22 mouse cellular contexts compared by ENCODE assay signal in the genomic region with DNA sequence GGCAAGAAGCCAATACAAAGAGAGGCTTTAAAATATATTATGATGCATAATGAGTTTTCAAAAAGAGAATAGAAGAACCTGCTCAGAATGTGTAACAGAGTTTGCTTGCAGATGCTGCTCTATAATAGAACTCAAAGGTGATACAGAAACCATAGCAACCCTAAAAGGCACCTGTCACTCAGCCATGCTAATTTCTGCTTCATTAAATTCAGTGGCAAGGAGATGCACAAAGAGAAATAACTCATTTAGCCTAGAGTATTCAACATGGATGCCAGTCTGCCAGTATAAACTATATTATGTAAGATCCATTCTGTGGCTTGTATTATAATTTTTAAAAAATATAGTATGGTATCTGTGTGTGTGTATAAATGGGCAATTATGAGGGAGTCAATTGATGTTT.
A peak's percentile ranks its signal among the peaks of the same experiment; 100 is the strongest.
DNase-seq lines count a peak whose midpoint lies in the region; ATAC-seq lines count a peak whose summit lies in the region.
"Had no signal": no experiment of that assay in that cellular context is flagged by ENCODE, and none has a peak within 500 bp of the region (broad histone marks: within the 10 kb centered on the region; RNA-seq: fewer than 3 reads in every experiment).

No protein-coding gene starts in this region.

- no peak overlapping the region for H3K4me2 ChIP-seq in forebrain, embryonic 13.5 days
- H3K4me2 ChIP-seq in midbrain, embryonic 12.5 days (replicated peaks): no peak overlapping the region
- H3K4me2 ChIP-seq in midbrain, embryonic 11.5 days: no peak overlapping the region
- no peak overlapping the region for H3K4me2 ChIP-seq in midbrain, embryonic 14.5 days (ENCODE audit: low read length)
- H3K4me2 ChIP-seq: embryonic facial prominence, embryonic 13.5 days; heart, embryonic 11.5 days; heart, embryonic 15.5 days; hindbrain, embryonic 14.5 days had no signal

- H3K36me3 ChIP-seq in forebrain, embryonic 13.5 days (ENCODE audit: poor library complexity, severe bottlenecking): no peaks in the 10 kb centered on the region
- H3K36me3 ChIP-seq in forebrain, embryonic 10.5 days (replicated peaks): no peaks in the 10 kb centered on the region
- H3K36me3 ChIP-seq in midbrain, embryonic 12.5 days: no peaks in the 10 kb centered on the region
- no peaks in the 10 kb centered on the region for H3K36me3 ChIP-seq in midbrain, embryonic 11.5 days (ENCODE audit: control insufficient read depth, insufficient read depth, low read length)
- H3K36me3 ChIP-seq in midbrain, embryonic 14.5 days (ENCODE audit: control insufficient read depth, insufficient read depth, low read length): no peaks in the 10 kb centered on the region
- H3K36me3 ChIP-seq: embryonic facial prominence, embryonic 13.5 days; G1E; heart, embryonic 15.5 days had no signal

- H3K4me1 ChIP-seq in forebrain, embryonic 13.5 days: peaks cover 4% of the 10 kb centered on the region; the same call in 1 of the 2 replicates
- no peaks in the 10 kb centered on the region for H3K4me1 ChIP-seq in forebrain, embryonic 10.5 days
- H3K4me1 ChIP-seq in midbrain, embryonic 12.5 days: no peaks in the 10 kb centered on the region
- H3K4me1 ChIP-seq in midbrain, embryonic 11.5 days (ENCODE audit: control insufficient read depth, insufficient read depth, low read length): no peaks in the 10 kb centered on the region
- H3K4me1 ChIP-seq in midbrain, embryonic 14.5 days (ENCODE audit: control insufficient read depth, insufficient read depth, low read length): no peaks in the 10 kb centered on the region
- H3K4me1 ChIP-seq: embryonic facial prominence, embryonic 13.5 days; heart, embryonic 15.5 days had no signal

- ATAC-seq in forebrain, embryonic 13.5 days: peak; percentile 68; the same call in 1 of the 2 replicates
- ATAC-seq in midbrain, embryonic 12.5 days (ENCODE audit: low FRiP score, low read depth): 0 out of 2 replicates have a peak, but pooled peaks have one; percentile 9
- no peak for ATAC-seq in midbrain, embryonic 11.5 days (ENCODE audit: low FRiP score)
- no peak for ATAC-seq in midbrain, embryonic 14.5 days (ENCODE audit: low FRiP score, low TSS enrichment)
- ATAC-seq: CD4-positive, CD25-positive, alpha-beta regulatory T cell, adult 4 months had no signal

- H3K27ac ChIP-seq in forebrain, embryonic 13.5 days: no peak overlapping the region
- no peak overlapping the region for H3K27ac ChIP-seq in forebrain, embryonic 10.5 days
- no peak overlapping the region for H3K27ac ChIP-seq in midbrain, embryonic 12.5 days (replicated peaks)
- no peak overlapping the region for H3K27ac ChIP-seq in midbrain, embryonic 11.5 days (ENCODE audit: low read depth, low read length)
- H3K27ac ChIP-seq in midbrain, embryonic 14.5 days (replicated peaks; ENCODE audit: low read depth, low read length): no peak overlapping the region
- H3K27ac ChIP-seq: embryonic facial prominence, embryonic 13.5 days; heart, adult 2 months; heart, embryonic 15.5 days; hindbrain, embryonic 14.5 days had no signal

- no peak overlapping the region for H3K9ac ChIP-seq in forebrain, embryonic 13.5 days
- no peak overlapping the region for H3K9ac ChIP-seq in midbrain, embryonic 12.5 days (replicated peaks)
- no peak overlapping the region for H3K9ac ChIP-seq in midbrain, embryonic 11.5 days (ENCODE audit: low read length)
- H3K9ac ChIP-seq in midbrain, embryonic 14.5 days (replicated peaks; ENCODE audit: low read length): no peak overlapping the region
- H3K9ac ChIP-seq: embryonic facial prominence, embryonic 13.5 days; heart, embryonic 15.5 days; hindbrain, embryonic 14.5 days had no signal

- DNase-seq in forebrain, embryonic 10.5 days (ENCODE audit: extremely low spot score, low spot score): no peak
- no peak for DNase-seq in midbrain, embryonic 11.5 days (ENCODE audit: low spot score, missing footprints)
- peak; percentile 40 for DNase-seq in midbrain, embryonic 14.5 days
- DNase-seq in cerebellum, postnatal 14 days: no peak
- DNase-seq in kidney, postnatal 14 days: no peak
- DNase-seq: adrenal gland, adult 8-10 months; adrenal gland, postnatal 36 days; B cell, adult 2 months; cerebellum, adult 11-12 months; cerebellum, adult 9-10 months; cerebellum, postnatal 36 days; gastrocnemius, postnatal 14 days; heart, adult 2 months; heart, postnatal 14 days had no signal

- H3K4me3 ChIP-seq in forebrain, embryonic 13.5 days: no peak overlapping the region
- no peak overlapping the region for H3K4me3 ChIP-seq in forebrain, embryonic 10.5 days
- no peak overlapping the region for H3K4me3 ChIP-seq in midbrain, embryonic 12.5 days
- no peak overlapping the region for H3K4me3 ChIP-seq in midbrain, embryonic 11.5 days (ENCODE audit: low read depth, low read length)
- no peak overlapping the region for H3K4me3 ChIP-seq in midbrain, embryonic 14.5 days (replicated peaks; ENCODE audit: low read depth, low read length)
- H3K4me3 ChIP-seq: embryonic facial prominence, embryonic 13.5 days; heart, adult 2 months; heart, embryonic 15.5 days had no signal

- H3K27me3 ChIP-seq in forebrain, embryonic 13.5 days: no peaks in the 10 kb centered on the region
- no peaks in the 10 kb centered on the region for H3K27me3 ChIP-seq in forebrain, embryonic 10.5 days (ENCODE audit: poor library complexity, severe bottlenecking)
- no peaks in the 10 kb centered on the region for H3K27me3 ChIP-seq in midbrain, embryonic 12.5 days
- no peaks in the 10 kb centered on the region for H3K27me3 ChIP-seq in midbrain, embryonic 11.5 days (ENCODE audit: control insufficient read depth, insufficient read depth, low read length)
- no peaks in the 10 kb centered on the region for H3K27me3 ChIP-seq in midbrain, embryonic 14.5 days (ENCODE audit: control insufficient read depth, insufficient read depth, low read length)
- H3K27me3 ChIP-seq: embryonic facial prominence, embryonic 13.5 days; heart, embryonic 15.5 days had no signal

- H3K9me3 ChIP-seq in forebrain, embryonic 13.5 days (replicated peaks): peaks cover 10% of the 10 kb centered on the region; the same call in 1 of the 2 replicates
- peaks cover 11% of the 10 kb centered on the region for H3K9me3 ChIP-seq in forebrain, embryonic 10.5 days
- 0 out of 2 replicates have a peak, but pooled peaks cover 4% of the 10 kb centered on the region for H3K9me3 ChIP-seq in midbrain, embryonic 12.5 days
- peaks cover 2% of the 10 kb centered on the region; the same call in 1 of the 2 replicates for H3K9me3 ChIP-seq in midbrain, embryonic 11.5 days (ENCODE audit: control insufficient read depth, low read length)
- H3K9me3 ChIP-seq in midbrain, embryonic 14.5 days (ENCODE audit: control insufficient read depth, low read length): peaks cover 6% of the 10 kb centered on the region; the same call in 1 of the 2 replicates

Comparison
In these comparisons a context has a peak if more than half of its experiments do, and no peak if none do; other contexts are left out.
1. ATAC-seq: peak in forebrain, embryonic 13.5 days (single experiment) and midbrain, embryonic 12.5 days (single experiment); none in midbrain, embryonic 11.5 days (single experiment) and midbrain, embryonic 14.5 days (single experiment).